Mouse (Mus musculus) liver, adult 2 months (tissue): ENCODE data around the gene Cacna1c.

Experiments used
- CTCF ChIP-seq: fragments of 200-500 bp; IDR thresholded peaks from 2 replicates; pipeline ENCODE4 v1.5.1; 2011; ENCODE audit warnings: low read depth, low read length, control low read depth
- POLR2A ChIP-seq: fragments of 200-500 bp; IDR thresholded peaks from 2 replicates; pipeline ENCODE4 v1.6.1; 2011; ENCODE audit warnings: low read length, control low read depth; ENCODE audit not compliant: insufficient read depth; ENCODE audit errors: extremely low read depth

DNA sequence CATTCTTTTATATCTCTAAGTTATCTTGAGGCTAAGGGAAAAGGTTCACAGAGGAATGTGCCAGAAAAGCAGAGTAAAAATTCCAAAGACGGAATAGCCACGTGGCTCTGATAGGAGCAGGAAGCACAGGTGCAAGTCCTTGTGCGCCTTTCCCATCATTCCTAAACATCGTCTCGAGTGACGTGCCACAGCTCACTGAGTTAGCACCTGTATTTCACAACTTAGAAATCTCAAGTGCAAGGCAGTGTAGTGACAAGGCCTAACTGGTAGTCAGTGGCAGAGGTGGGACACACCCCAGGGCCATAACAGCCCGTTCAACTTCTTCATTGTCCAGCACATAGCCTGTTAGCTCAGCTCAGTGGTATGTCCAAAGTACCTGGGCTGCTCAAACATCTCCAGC lies 152.1 kb downstream of the Cacna1c start:
- TF ChIP-seq CTCF (no peak), POLR2A (no peak)
